Mouse (Mus musculus) lung, postnatal 0 days (tissue): ENCODE data around the gene Grin1. TPM values are rescaled to one million over a fixed set of nuclear protein-coding genes. Genes with fewer than 3 reads are reported as not detected.

ENCODE experiments used
- ATAC-seq: fragments of 200-750 bp; cut with Nextera tagmentation; 2 replicates; pipeline ENCODE4 v1.8.0; 2017; ENCODE audit warnings: moderate library complexity
- DNase-seq: peaks from one replicate; pipeline ENCODE4 v3.0.0-alpha.2; 2016; ENCODE audit warnings: low spot score
- H3K27ac ChIP-seq: fragments of 300-500 bp; sonication (generic); 2 replicates; pipeline ENCODE4 v1.5.1; 2014; ENCODE audit warnings: antibody characterized with exemption, mild to moderate bottlenecking, low read length, mixed read lengths
- H3K27me3 ChIP-seq: fragments of 300-500 bp; sonication (generic); replicated peaks from 2 replicates; pipeline ENCODE4 v1.6.1; 2014; ENCODE audit warnings: low read length, mixed read lengths; ENCODE audit not compliant: insufficient read depth
- H3K36me3 ChIP-seq: fragments of 300-500 bp; sonication (generic); 2 replicates; pipeline ENCODE4 v1.6.1; 2014; ENCODE audit warnings: low read length, mixed read lengths; ENCODE audit not compliant: insufficient read depth
- H3K4me1 ChIP-seq: fragments of 300-500 bp; sonication (generic); 2 replicates; pipeline ENCODE4 v1.6.1; 2014; ENCODE audit warnings: antibody characterized with exemption, low read depth, low read length, mixed read lengths; ENCODE audit not compliant: insufficient read depth
- H3K4me2 ChIP-seq: fragments of 300-500 bp; sonication (generic); replicated peaks from 2 replicates; pipeline ENCODE4 v1.6.1; 2014; ENCODE audit warnings: low read depth, mild to moderate bottlenecking, low read length, moderate library complexity, mixed read lengths
- H3K4me3 ChIP-seq: fragments of 300-500 bp; sonication (generic); 2 replicates; pipeline ENCODE4 v1.5.1; 2014; ENCODE audit warnings: low read depth, low read length
- H3K9ac ChIP-seq: fragments of 300-500 bp; sonication (generic); replicated peaks from 2 replicates; pipeline ENCODE4 v1.6.1; 2014; ENCODE audit warnings: low read depth, mild to moderate bottlenecking
- H3K9me3 ChIP-seq: fragments of 300-500 bp; sonication (generic); 2 replicates; pipeline ENCODE4 v1.6.1; 2016; ENCODE audit warnings: low read length, mixed read lengths
- CTCF ChIP-seq: IDR thresholded peaks from 2 replicates; pipeline ENCODE4 v1.5.1; 2016; ENCODE audit warnings: antibody characterized with exemption, mild to moderate bottlenecking
- EP300 ChIP-seq: IDR thresholded peaks from 2 replicates; pipeline ENCODE4 v1.6.1; 2016; ENCODE audit warnings: antibody characterized with exemption, mild to moderate bottlenecking, control low read depth
- WGBS: fragments of 180-500 bp; shearing (Covaris S2); extraction: QIAGEN DNeasy Blood & Tissue Kit; methylation state at CpG from one replicate; pipeline ENCODE4 v1.1.7; 2014; 5-methylcytosine and 5-hydroxymethylcytosine counted together
- polyA plus RNA-seq: library from polyadenylated mRNA; unstranded; fragments of >200 nt; fragmentation: Nextera tagmentation; extraction: Ambion mirVana; gene quantifications from 2 replicates; pipeline ENCODE4 v1.2.1, GENCODE M21; 2015

Grin1 gene
- polyA plus RNA-seq, 1 experiment from 2014 or later = 0.36 TPM

GRCm38 (mm10) chr2:25267746-25268309 is 51.2 kb downstream of the Grin1 start:
- Histone ChIP-seq H3K9me3 (no peaks in the 10 kb centered on the region), H3K4me3 (no peak overlapping the region), H3K27me3 (no peaks in the 10 kb centered on the region), H3K4me2 (no peak overlapping the region), H3K4me1 (peaks cover 25% of the 10 kb centered on the region; the same call in 1 of the 2 replicates), H3K36me3 (no peaks in the 10 kb centered on the region), H3K9ac (no peak overlapping the region), H3K27ac (no peak overlapping the region)
- TF ChIP-seq CTCF (no peak), EP300 (no peak)
- WGBS = 75% methylated on average over 4 of the region's 4 CpGs
- no peak for DNase-seq
- no peak for ATAC-seq

- TF ChIP-seq EP300 (no peak), CTCF (no peak)
- Histone ChIP-seq H3K4me3 (no peak overlapping the region), H3K4me1 (peaks cover 24% of the 10 kb centered on the region; the same call in 1 of the 2 replicates), H3K27ac (no peak overlapping the region), H3K9me3 (no peaks in the 10 kb centered on the region), H3K27me3 (no peaks in the 10 kb centered on the region), H3K4me2 (no peak overlapping the region), H3K36me3 (no peaks in the 10 kb centered on the region), H3K9ac (no peak overlapping the region)
- DNase-seq = no peak
- ATAC-seq = no peak
Measured at GRCm38 (mm10) chr2:25267241-25267640, 51.7 kb downstream of the Grin1 start.

- H3K27ac ChIP-seq = peak overlapping the region; percentile 43; the same call in 1 of the 2 replicates
- H3K4me3 ChIP-seq = no peak overlapping the region
- TF ChIP-seq EP300 = no peak
- TF ChIP-seq CTCF = no peak
- DNase-seq (no peak), ATAC-seq (no peak)
- H3K36me3 ChIP-seq = no peaks in the 10 kb centered on the region
- H3K4me1 ChIP-seq = peaks cover 24% of the 10 kb centered on the region; the same call in 1 of the 2 replicates
- 0 out of 2 replicates have a peak overlapping the region, but pooled peaks have one; percentile 34 for H3K9ac ChIP-seq
- 12% methylated on average over 2 of the region's 2 CpGs for WGBS
- H3K27me3 ChIP-seq = no peaks in the 10 kb centered on the region
- no peak overlapping the region for H3K4me2 ChIP-seq
- no peaks in the 10 kb centered on the region for H3K9me3 ChIP-seq
Measured at GRCm38 (mm10) chr2:25266720-25267119, 52.3 kb downstream of the Grin1 start.

- TF ChIP-seq EP300 = no peak
- no peak for TF ChIP-seq CTCF
- DNase-seq (peak; percentile 54), ATAC-seq (no peak)
- peaks cover 18% of the 10 kb centered on the region; the same call in 1 of the 2 replicates for H3K4me1 ChIP-seq
- no peaks in the 10 kb centered on the region for H3K27me3 ChIP-seq
- no peak overlapping the region for H3K4me2 ChIP-seq
- no peaks in the 10 kb centered on the region for H3K36me3 ChIP-seq
- H3K4me3 ChIP-seq = no peak overlapping the region
- no peaks in the 10 kb centered on the region for H3K9me3 ChIP-seq
- WGBS = 54% methylated on average over 6 of the region's 6 CpGs
- H3K27ac ChIP-seq = peak overlapping the region; percentile 43; the same call in 1 of the 2 replicates
- H3K9ac ChIP-seq = 0 out of 2 replicates have a peak overlapping the region, but pooled peaks have one; percentile 34
Measured at GRCm38 (mm10) chr2:25265897-25266656, 52.9 kb downstream of the Grin1 start.

- WGBS = 45% methylated on average over 3 of the region's 3 CpGs
- Histone ChIP-seq H3K4me2 (no peak overlapping the region), H3K9me3 (no peaks in the 10 kb centered on the region), H3K27me3 (no peaks in the 10 kb centered on the region), H3K9ac (no peak overlapping the region), H3K4me1 (peaks cover 14% of the 10 kb centered on the region; the same call in 1 of the 2 replicates), H3K36me3 (no peaks in the 10 kb centered on the region), H3K4me3 (no peak overlapping the region), H3K27ac (no peak overlapping the region)
- DNase-seq = no peak
- TF ChIP-seq CTCF (no peak), EP300 (no peak)
- no peak for ATAC-seq
Measured at GRCm38 (mm10) chr2:25264851-25265250, 54.1 kb downstream of the Grin1 start.

GRCm38 (mm10) chr2:25264286-25264660 is 54.7 kb downstream of the Grin1 start:
- no peaks in the 10 kb centered on the region for H3K9me3 ChIP-seq
- H3K4me2 ChIP-seq = no peak overlapping the region
- H3K4me3 ChIP-seq = no peak overlapping the region
- no peak for TF ChIP-seq CTCF
- no peak for TF ChIP-seq EP300
- ATAC-seq (no peak), DNase-seq (no peak)
- H3K27me3 ChIP-seq = no peaks in the 10 kb centered on the region
- no peak overlapping the region for H3K9ac ChIP-seq
- H3K27ac ChIP-seq = no peak overlapping the region
- WGBS = 79% methylated on average over 5 of the region's 5 CpGs
- peaks cover 14% of the 10 kb centered on the region; the same call in 1 of the 2 replicates for H3K4me1 ChIP-seq
- no peaks in the 10 kb centered on the region for H3K36me3 ChIP-seq
